Mouse (Mus musculus) activated CD4-positive, CD25-positive, alpha-beta regulatory T cell, adult 4 months (primary cell): Measurements from ENCODE around the gene Sh3rf3. TPM values are rescaled to one million over a fixed set of nuclear protein-coding genes. Genes with fewer than 3 reads are reported as not detected.

Experiments
- ATAC-seq: one replicate; pipeline ENCODE4 v1.8.0; 2017
- polyA plus RNA-seq, 2 experiments: library from polyadenylated mRNA; unstranded; fragments of 100-300 nt; shearing (Covaris generic); gene quantifications; one replicate each; pipeline ENCODE4 v1.2.1; 2017

Gene Sh3rf3
- polyA plus RNA-seq, 2 experiments from 2014 or later: not detected

- no peak for ATAC-seq
These were observed 297.2 kb downstream of the Sh3rf3 start for GRCm38 (mm10) chr10:59110386-59110785.

GRCm38 (mm10) chr10:59112755-59113154 lies 299.6 kb downstream of the Sh3rf3 start:
- no peak for ATAC-seq

GRCm38 (mm10) chr10:59113386-59113785 lies 300.2 kb downstream of the Sh3rf3 start:
- ATAC-seq: no peak

GRCm38 (mm10) chr10:59114535-59115291 lies 301.6 kb downstream of the Sh3rf3 start:
- no peak for ATAC-seq

GRCm38 (mm10) chr10:59115691-59116090 lies 302.5 kb downstream of the Sh3rf3 start:
- ATAC-seq: no peak

GRCm38 (mm10) chr10:59116331-59116730 lies 303.2 kb downstream of the Sh3rf3 start:
- no peak for ATAC-seq

- no peak for ATAC-seq
These were observed 304.4 kb downstream of the Sh3rf3 start for GRCm38 (mm10) chr10:59117555-59117954.

- no peak for ATAC-seq
These were observed 305.8 kb downstream of the Sh3rf3 start for GRCm38 (mm10) chr10:59119001-59119400.

- no peak for ATAC-seq
These were observed 306.7 kb downstream of the Sh3rf3 start for GRCm38 (mm10) chr10:59119811-59120210.

- no peak for ATAC-seq
These were observed 312.3 kb downstream of the Sh3rf3 start for GRCm38 (mm10) chr10:59125497-59125896.

GRCm38 (mm10) chr10:59127637-59128036 lies 314.5 kb downstream of the Sh3rf3 start:
- no peak for ATAC-seq

GRCm38 (mm10) chr10:59131926-59132628 lies 318.9 kb downstream of the Sh3rf3 start:
- ATAC-seq: no peak

- ATAC-seq: no peak
These were observed 320.4 kb downstream of the Sh3rf3 start for GRCm38 (mm10) chr10:59133478-59134009.

- no peak for ATAC-seq
These were observed 336.8 kb downstream of the Sh3rf3 start for GRCm38 (mm10) chr10:59149956-59150383.

GRCm38 (mm10) chr10:59150938-59151657 lies 337.9 kb downstream of the Sh3rf3 start:
- no peak for ATAC-seq

- no peak for ATAC-seq
These were observed 339.5 kb downstream of the Sh3rf3 start for GRCm38 (mm10) chr10:59152544-59153081.

- ATAC-seq: no peak
These were observed 345.5 kb downstream of the Sh3rf3 start for GRCm38 (mm10) chr10:59158627-59159026.

- no peak for ATAC-seq
These were observed 349.2 kb downstream of the Sh3rf3 start for GRCm38 (mm10) chr10:59162185-59162897.

GRCm38 (mm10) chr10:59166104-59166944 lies 353.2 kb downstream of the Sh3rf3 start:
- ATAC-seq: no peak

- ATAC-seq: no peak
These were observed 357.9 kb downstream of the Sh3rf3 start for GRCm38 (mm10) chr10:59171042-59171441.

GRCm38 (mm10) chr10:59172539-59172938 lies 359.4 kb downstream of the Sh3rf3 start:
- no peak for ATAC-seq
